Mouse (Mus musculus) erythroblast, embryonic 14.5 days (primary cell): ENCODE data around the gene Hexim1.

ENCODE experiments used
- GATA1 ChIP-seq: IDR thresholded peaks from 2 replicates; pipeline ENCODE4 v1.6.1; 2012; ENCODE audit warnings: low read length, inconsistent platforms, mixed read lengths
- TAL1 ChIP-seq: IDR thresholded peaks from 3 replicates; pipeline ENCODE4 v1.6.1; 2012; ENCODE audit warnings: low read length, inconsistent platforms, mixed read lengths

DNA sequence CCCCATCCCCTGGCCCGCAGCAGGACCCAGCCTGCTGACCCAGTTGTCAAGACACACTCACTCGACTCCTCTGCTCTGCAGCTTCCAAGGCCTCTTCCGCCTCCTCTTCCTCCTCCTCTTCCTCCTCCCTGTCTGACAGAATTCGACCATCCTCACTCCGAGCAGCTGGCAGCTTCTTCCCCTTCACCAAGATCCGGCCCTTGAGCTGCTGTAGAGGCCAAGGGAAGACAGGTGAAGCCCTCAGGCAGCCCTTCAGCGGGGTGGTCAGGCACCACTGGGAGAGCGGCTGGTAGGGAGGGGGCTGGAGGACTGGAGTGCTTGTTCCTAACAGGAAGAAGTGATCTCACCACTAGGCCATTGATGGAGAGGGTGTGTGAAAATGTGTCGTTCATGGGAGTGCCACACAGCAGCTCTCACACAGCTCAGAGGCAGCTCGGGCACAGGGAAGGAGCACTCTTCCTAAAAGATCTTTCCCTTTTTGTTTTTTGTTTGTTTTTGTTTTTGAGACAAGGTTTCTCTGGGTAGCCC is 41.2 kb upstream of the Hexim1 start:
- no peak for TF ChIP-seq TAL1
- no peak for TF ChIP-seq GATA1
